Mouse (Mus musculus) brain, embryonic 14.5 days (tissue): Measurements from ENCODE around the gene Dhx16.

Source experiments
- CTCF ChIP-seq: fragments of 200-500 bp; IDR thresholded peaks from 2 replicates; pipeline ENCODE4 v1.5.1; 2012; ENCODE audit warnings: inconsistent platforms, mild to moderate bottlenecking, moderate library complexity, borderline replicate concordance; ENCODE audit not compliant: insufficient read depth, insufficient read length; ENCODE audit errors: extremely low read depth
- POLR2A ChIP-seq: fragments of 200-500 bp; IDR thresholded peaks from 2 replicates; pipeline ENCODE4 v1.6.1; 2012; ENCODE audit warnings: mild to moderate bottlenecking, inconsistent platforms, borderline replicate concordance; ENCODE audit not compliant: poor library complexity, insufficient read depth, insufficient read length, severe bottlenecking; ENCODE audit errors: extremely low read depth

DNA sequence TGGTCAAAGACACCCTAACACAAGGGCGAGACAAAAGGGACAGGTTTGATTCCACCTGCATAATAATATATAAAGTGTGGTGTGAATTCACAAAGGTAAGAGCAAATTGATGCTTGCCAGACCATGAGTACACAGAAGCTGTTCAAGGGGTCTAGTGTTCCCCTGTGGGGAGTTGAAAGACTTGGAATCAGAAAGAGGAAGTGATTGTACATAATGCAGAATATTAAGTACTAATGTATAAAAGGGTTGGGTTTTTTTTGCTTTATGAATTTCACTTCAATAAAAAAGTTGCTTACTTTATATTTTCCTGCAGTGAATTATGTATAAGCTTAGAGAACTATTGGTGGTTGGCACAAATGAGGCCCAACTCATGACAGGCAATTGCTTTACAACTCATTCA is 20.2 kb upstream of the Dhx16 start:
- TF ChIP-seq POLR2A (no peak), CTCF (no peak)
